Mouse (Mus musculus): ENCODE measurements around the gene Rprd1b. TPM values are rescaled to one million over a fixed set of nuclear protein-coding genes. Genes with fewer than 3 reads are reported as not detected.

Rprd1b gene
- polyA plus RNA-seq, 1 experiment from 2014 or later = 45.6 TPM

DNA sequence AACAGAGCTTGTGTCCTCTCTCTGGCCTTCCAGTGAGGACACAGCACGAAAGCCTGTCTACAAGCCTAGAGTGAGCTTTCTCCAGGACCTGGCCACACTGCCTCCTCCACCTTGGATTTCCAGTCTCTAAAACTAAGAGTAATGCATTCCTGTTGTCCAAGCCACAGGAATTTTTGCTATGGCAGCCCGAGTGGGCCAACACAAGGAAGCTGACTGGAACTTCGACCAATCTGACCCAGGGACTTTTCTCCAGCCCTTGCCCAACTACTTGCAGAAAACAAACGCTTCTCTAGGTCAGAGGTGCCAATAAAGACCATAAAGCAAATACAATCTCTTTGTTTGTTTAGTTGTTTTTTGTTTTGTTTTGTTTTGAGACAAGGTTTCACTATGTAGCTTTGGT, 61.8 kb downstream of the Rprd1b start:
- Histone ChIP-seq H3K4me2 (no peak overlapping the region), H3K9me3 (no peaks in the 10 kb centered on the region), H3K36me3 (no peaks in the 10 kb centered on the region), H3K9ac (no peak overlapping the region), H3K27me3 (no peaks in the 10 kb centered on the region), H3K4me1 (peaks cover 26% of the 10 kb centered on the region), H3K27ac (no peak overlapping the region), H3K4me3 (no peak overlapping the region)
- no peak for ATAC-seq (ENCODE audit: borderline replicate concordance, extremely low read depth, low FRiP score, low TSS enrichment)
- WGBS = 83% methylated on average over 4 of the region's 4 CpGs

DNA sequence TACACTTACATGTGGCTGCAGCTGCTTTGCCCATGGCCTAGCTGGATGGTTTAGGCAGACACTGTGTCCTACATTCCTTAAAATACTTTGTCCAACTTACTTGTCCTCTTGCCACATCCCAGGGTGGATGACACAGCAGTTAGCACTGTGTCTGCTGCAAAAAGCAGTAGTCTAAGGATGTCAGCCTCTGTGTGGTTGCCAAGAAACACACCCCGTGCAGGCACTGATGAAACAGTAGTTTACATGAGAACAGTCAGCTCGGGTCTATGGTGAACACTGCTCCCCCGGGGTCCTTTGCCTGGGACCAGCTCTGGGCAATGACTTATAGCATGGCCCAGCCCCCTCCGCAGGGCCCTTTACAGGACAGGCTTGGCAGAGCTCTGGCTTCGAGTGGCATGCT, 65.0 kb downstream of the Rprd1b start:
- peak; percentile 50; the same call in 1 of the 2 replicates for ATAC-seq (ENCODE audit: borderline replicate concordance, extremely low read depth, low FRiP score, low TSS enrichment)

DNA sequence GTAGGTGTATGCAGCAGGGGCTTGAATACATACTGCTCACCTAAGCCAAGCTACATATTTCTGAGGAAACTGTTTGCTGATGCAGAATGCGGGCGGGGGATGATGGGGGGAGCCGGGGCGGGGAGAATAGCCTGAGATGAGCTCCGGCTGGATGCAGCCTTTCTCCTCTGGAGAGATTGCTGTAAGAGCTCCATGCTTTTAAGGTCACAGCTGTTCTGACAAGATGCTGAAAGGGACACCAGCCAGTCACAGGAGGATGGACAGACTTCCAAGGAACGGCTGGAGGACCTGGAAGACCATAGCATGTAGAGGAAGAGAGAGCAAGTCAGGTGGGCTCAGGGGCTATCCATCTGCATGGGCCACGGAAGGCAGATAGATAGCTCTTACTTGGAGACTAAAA, 66.0 kb downstream of the Rprd1b start:
- H3K27ac ChIP-seq = peak overlapping the region; percentile 69
- H3K4me3 ChIP-seq = no peak overlapping the region
- 49% methylated on average over 7 of the region's 7 CpGs for WGBS
- H3K4me2 ChIP-seq = no peak overlapping the region
- H3K36me3 ChIP-seq = no peaks in the 10 kb centered on the region
- peaks cover 39% of the 10 kb centered on the region for H3K4me1 ChIP-seq
- no peaks in the 10 kb centered on the region for H3K27me3 ChIP-seq
- no peak overlapping the region for H3K9ac ChIP-seq
- ATAC-seq (ENCODE audit: borderline replicate concordance, extremely low read depth, low FRiP score, low TSS enrichment) = no peak
- H3K9me3 ChIP-seq = no peaks in the 10 kb centered on the region

More for the DNA sequence above, 65.0 kb downstream of the Rprd1b start:
- Histone ChIP-seq H3K4me3 (no peak overlapping the region), H3K4me1 (peaks cover 36% of the 10 kb centered on the region), H3K9me3 (no peaks in the 10 kb centered on the region), H3K27me3 (no peaks in the 10 kb centered on the region), H3K36me3 (no peaks in the 10 kb centered on the region), H3K9ac (no peak overlapping the region), H3K27ac (peak overlapping the region; percentile 69; the same call in 1 of the 2 replicates), H3K4me2 (no peak overlapping the region)
- 33% methylated on average over 5 of the region's 5 CpGs for WGBS

DNA sequence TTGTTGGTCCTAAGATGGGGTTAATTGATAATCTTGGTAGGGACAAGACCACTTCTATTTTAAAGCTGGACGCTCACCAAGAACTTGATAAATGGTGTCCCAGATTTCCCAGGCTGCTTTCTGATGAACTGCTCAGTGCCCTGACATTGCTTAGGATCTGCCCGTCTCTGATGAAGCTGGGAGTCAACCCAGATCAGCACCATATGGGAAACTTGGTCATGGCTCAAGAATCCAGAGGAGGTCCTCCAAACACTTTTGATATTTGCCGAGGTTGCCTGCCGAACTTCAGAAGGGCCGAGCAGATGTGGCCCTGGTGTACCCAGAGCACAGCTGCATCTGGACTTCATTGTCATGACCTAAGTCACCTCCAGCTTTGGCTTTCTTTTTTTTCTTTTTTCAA, 66.5 kb downstream of the Rprd1b start:
- H3K4me1 ChIP-seq = peaks cover 40% of the 10 kb centered on the region
- H3K4me3 ChIP-seq = no peak overlapping the region
- H3K9ac ChIP-seq = no peak overlapping the region
- 34% methylated on average over 5 of the region's 5 CpGs for whole genome bisulfite sequencing
- H3K27me3 ChIP-seq = no peaks in the 10 kb centered on the region
- peak overlapping the region; percentile 69 for H3K27ac ChIP-seq
- no peaks in the 10 kb centered on the region for H3K36me3 ChIP-seq
- H3K4me2 ChIP-seq = no peak overlapping the region
- no peaks in the 10 kb centered on the region for H3K9me3 ChIP-seq
- ATAC-seq (ENCODE audit: borderline replicate concordance, extremely low read depth, low FRiP score, low TSS enrichment) = peak; percentile 35; the same call in 1 of the 2 replicates

DNA sequence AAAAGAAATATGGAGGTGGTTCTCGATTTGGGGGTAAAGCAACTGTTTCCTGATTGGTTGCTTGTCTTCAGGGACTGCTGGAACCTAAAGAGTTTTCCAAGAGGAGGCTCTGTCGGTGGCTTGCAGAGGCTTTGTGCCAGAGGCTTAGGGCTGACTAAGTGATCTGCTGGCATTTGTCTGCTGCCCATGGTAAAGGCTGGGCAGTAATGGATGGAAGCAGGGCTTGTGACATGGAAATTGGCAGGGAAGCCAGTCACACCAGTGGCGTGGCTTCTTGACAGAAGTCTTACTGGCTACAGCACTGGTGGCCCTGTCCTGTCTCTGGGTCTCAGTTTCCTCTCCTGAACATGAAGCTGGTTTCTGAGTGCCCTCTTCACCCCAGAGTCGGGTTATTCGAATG, 68.8 kb downstream of the Rprd1b start:
- ATAC-seq (ENCODE audit: borderline replicate concordance, extremely low read depth, low FRiP score, low TSS enrichment) = no peak
- WGBS = 70% methylated on average over 5 of the region's 5 CpGs

GRCm38 (mm10) chr2:158098730-158099129, 70.4 kb downstream of the Rprd1b start:
- peaks cover 33% of the 10 kb centered on the region for H3K4me1 ChIP-seq
- no peak overlapping the region for H3K4me3 ChIP-seq
- no peak overlapping the region for H3K9ac ChIP-seq
- no peak overlapping the region for H3K4me2 ChIP-seq
- WGBS = 82% methylated on average over 5 of the region's 5 CpGs
- H3K27ac ChIP-seq = no peak overlapping the region
- ATAC-seq (ENCODE audit: borderline replicate concordance, extremely low read depth, low FRiP score, low TSS enrichment) = no peak
- H3K36me3 ChIP-seq = no peaks in the 10 kb centered on the region
- no peaks in the 10 kb centered on the region for H3K27me3 ChIP-seq
- H3K9me3 ChIP-seq = no peaks in the 10 kb centered on the region

More for the DNA sequence above, 68.8 kb downstream of the Rprd1b start:
- Histone ChIP-seq H3K9me3 (no peaks in the 10 kb centered on the region), H3K27me3 (no peaks in the 10 kb centered on the region), H3K9ac (no peak overlapping the region), H3K4me2 (no peak overlapping the region), H3K36me3 (no peaks in the 10 kb centered on the region), H3K4me3 (no peak overlapping the region), H3K4me1 (peaks cover 40% of the 10 kb centered on the region), H3K27ac (no peak overlapping the region)

DNA sequence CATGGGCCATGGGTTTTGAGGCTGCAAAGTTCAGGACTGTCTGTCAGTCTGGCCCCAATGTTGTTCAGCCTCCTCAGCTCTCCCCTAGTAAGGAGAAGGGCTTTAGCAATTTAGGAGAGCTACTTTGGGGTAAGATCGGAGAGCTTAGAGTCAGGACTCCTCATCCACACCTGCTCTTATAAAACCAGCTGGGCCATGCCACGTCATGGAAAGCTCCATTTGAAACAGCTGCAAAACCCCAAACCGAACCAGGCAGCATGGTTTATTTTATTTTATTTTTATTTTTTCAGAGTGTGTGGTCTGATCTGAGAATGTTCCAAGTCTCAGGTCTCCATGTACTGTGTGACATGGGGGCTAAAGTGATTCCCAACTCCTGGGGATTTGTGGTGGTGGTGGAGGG, 71.2 kb downstream of the Rprd1b start:
- WGBS = 56% methylated on average over 3 of the region's 3 CpGs

DNA sequence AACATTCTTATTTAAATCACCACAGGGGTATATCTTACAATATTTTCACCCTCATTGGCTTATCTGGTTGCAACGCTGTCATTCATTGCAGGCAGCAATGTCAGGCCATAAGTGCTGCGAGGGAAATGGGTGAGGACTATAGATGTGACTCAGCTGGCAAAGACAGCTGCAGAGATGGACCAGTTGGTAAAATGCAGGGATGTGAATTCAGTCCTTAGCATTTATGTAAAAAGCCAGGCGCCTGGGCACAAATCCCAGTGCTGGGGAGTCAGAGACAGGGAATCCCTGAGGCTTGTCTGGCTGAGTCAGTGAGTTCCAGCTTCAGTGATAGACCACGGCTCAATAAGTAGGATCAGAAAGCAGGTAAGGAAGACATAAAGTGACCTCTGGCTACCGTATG, 73.5 kb downstream of the Rprd1b start:
- peaks cover 19% of the 10 kb centered on the region for H3K4me1 ChIP-seq

More for the DNA sequence above, 71.2 kb downstream of the Rprd1b start:
- Histone ChIP-seq H3K9me3 (no peaks in the 10 kb centered on the region), H3K4me1 (peaks cover 25% of the 10 kb centered on the region), H3K9ac (no peak overlapping the region), H3K4me3 (no peak overlapping the region), H3K36me3 (no peaks in the 10 kb centered on the region), H3K27ac (no peak overlapping the region), H3K27me3 (no peaks in the 10 kb centered on the region), H3K4me2 (no peak overlapping the region)
- no peak for ATAC-seq (ENCODE audit: borderline replicate concordance, extremely low read depth, low FRiP score, low TSS enrichment)

DNA sequence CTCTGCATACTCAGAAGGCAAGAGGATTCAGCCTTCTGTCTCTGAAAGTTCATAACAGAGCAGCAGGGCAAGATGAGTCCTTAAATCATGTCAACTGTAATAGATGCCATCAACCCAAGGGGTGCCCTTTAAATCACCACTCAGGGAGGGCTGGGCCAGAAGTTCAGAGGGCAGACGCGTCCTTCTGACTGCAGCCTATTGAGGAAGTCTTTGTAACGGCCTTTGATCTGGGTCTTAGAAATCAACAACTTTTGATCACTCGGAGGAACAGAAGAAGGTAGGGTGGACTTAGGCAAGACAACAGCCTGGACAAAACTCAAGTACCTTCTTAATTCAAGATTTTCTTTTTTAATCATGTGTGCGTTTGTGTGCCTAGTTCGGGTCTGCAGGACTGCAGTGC, 76.7 kb downstream of the Rprd1b start:
- H3K4me3 ChIP-seq = no peak overlapping the region
- H3K9ac ChIP-seq = no peak overlapping the region
- 83% methylated on average over 6 of the region's 6 CpGs for whole genome bisulfite sequencing
- ATAC-seq (ENCODE audit: borderline replicate concordance, extremely low read depth, low FRiP score, low TSS enrichment) = no peak
- H3K27me3 ChIP-seq = no peaks in the 10 kb centered on the region
- H3K27ac ChIP-seq = no peak overlapping the region
- no peak overlapping the region for H3K4me2 ChIP-seq
- H3K4me1 ChIP-seq = peaks cover 35% of the 10 kb centered on the region
- no peaks in the 10 kb centered on the region for H3K9me3 ChIP-seq
- no peaks in the 10 kb centered on the region for H3K36me3 ChIP-seq

More for the DNA sequence above, 73.5 kb downstream of the Rprd1b start:
- ATAC-seq (ENCODE audit: borderline replicate concordance, extremely low read depth, low FRiP score, low TSS enrichment) = no peak
- Histone ChIP-seq H3K4me2 (no peak overlapping the region), H3K36me3 (no peaks in the 10 kb centered on the region), H3K9me3 (no peaks in the 10 kb centered on the region), H3K27ac (no peak overlapping the region), H3K4me3 (no peak overlapping the region), H3K27me3 (no peaks in the 10 kb centered on the region), H3K9ac (no peak overlapping the region)
- WGBS = 70% methylated on average over 5 of the region's 5 CpGs

DNA sequence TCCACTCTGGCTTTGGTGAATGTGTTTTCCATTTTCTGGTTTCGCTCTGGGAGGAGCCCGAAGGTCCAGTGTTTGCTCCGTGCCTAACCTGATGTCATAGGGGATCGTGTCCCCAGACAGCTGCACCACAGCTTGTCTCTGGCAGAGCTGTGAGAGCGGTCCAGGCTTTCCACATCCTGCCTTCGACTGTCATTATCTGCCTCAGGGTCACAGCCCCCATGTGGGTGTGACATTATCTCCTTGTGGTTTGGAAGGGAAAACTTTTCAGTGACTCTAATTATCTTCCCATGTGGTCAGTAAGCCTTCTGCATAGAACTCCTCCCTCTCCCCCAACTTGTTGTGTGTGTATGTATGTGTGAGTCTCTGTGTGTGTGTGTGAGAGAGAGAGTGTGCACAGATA, 77.3 kb downstream of the Rprd1b start:
- H3K9ac ChIP-seq = no peak overlapping the region
- no peak overlapping the region for H3K4me2 ChIP-seq
- peaks cover 35% of the 10 kb centered on the region for H3K4me1 ChIP-seq
- no peak for ATAC-seq (ENCODE audit: borderline replicate concordance, extremely low read depth, low FRiP score, low TSS enrichment)
- 69% methylated on average over 6 of the region's 6 CpGs for WGBS
- H3K36me3 ChIP-seq = no peaks in the 10 kb centered on the region
- no peak overlapping the region for H3K27ac ChIP-seq
- H3K4me3 ChIP-seq = no peak overlapping the region
- no peaks in the 10 kb centered on the region for H3K9me3 ChIP-seq
- H3K27me3 ChIP-seq = no peaks in the 10 kb centered on the region

- Histone ChIP-seq H3K36me3 (no peaks in the 10 kb centered on the region), H3K9me3 (no peaks in the 10 kb centered on the region), H3K4me3 (no peak overlapping the region), H3K27me3 (no peaks in the 10 kb centered on the region), H3K4me1 (peaks cover 35% of the 10 kb centered on the region), H3K9ac (no peak overlapping the region), H3K27ac (peak overlapping the region; percentile 82), H3K4me2 (no peak overlapping the region)
- WGBS = 17% methylated on average over 6 of the region's 6 CpGs
- ATAC-seq (ENCODE audit: borderline replicate concordance, extremely low read depth, low FRiP score, low TSS enrichment) = peak; percentile 83
These were observed 78.8 kb downstream of the Rprd1b start for GRCm38 (mm10) chr2:158106947-158107587.

GRCm38 (mm10) chr2:158109516-158109915, 81.2 kb downstream of the Rprd1b start:
- WGBS = 5% methylated on average over 8 of the region's 8 CpGs
- Histone ChIP-seq H3K9me3 (no peaks in the 10 kb centered on the region), H3K36me3 (no peaks in the 10 kb centered on the region), H3K27ac (peak overlapping the region; percentile 95), H3K4me3 (no peak overlapping the region), H3K4me1 (peaks cover 54% of the 10 kb centered on the region), H3K9ac (0 out of 2 replicates have a peak overlapping the region, but pooled peaks have one; percentile 23), H3K4me2 (no peak overlapping the region; the same call in 1 of the 2 replicates), H3K27me3 (no peaks in the 10 kb centered on the region)
- no peak for ATAC-seq (ENCODE audit: borderline replicate concordance, extremely low read depth, low FRiP score, low TSS enrichment)

All from lung, embryonic 15.5 days (tissue).